Mouse (Mus musculus) heart, embryonic 11.5 days (tissue): Measurements from ENCODE around the gene Lrrd1. TPM values are rescaled to one million over a fixed set of nuclear protein-coding genes. Genes with fewer than 3 reads are reported as not detected.

Experiments used
- ATAC-seq: fragments of 200-750 bp; cut with Nextera tagmentation; replicated peaks from 2 replicates; pipeline ENCODE4 v1.8.0; 2017; ENCODE audit warnings: moderate library complexity; ENCODE audit not compliant: insufficient number of reproducible peaks, low FRiP score, low TSS enrichment
- H3K27ac ChIP-seq: fragments of 300-500 bp; sonication (generic); 2 replicates; pipeline ENCODE4 v1.5.1; 2014; ENCODE audit warnings: mild to moderate bottlenecking, low read depth, low read length
- H3K27me3 ChIP-seq: fragments of 300-500 bp; sonication (generic); 2 replicates; pipeline ENCODE4 v1.6.1; 2014; ENCODE audit warnings: mild to moderate bottlenecking, low read length, mixed read lengths; ENCODE audit not compliant: control insufficient read depth, insufficient read depth
- H3K36me3 ChIP-seq: fragments of 300-500 bp; sonication (generic); 2 replicates; pipeline ENCODE4 v1.6.1; 2014; ENCODE audit warnings: mild to moderate bottlenecking, low read length, moderate library complexity, mixed read lengths; ENCODE audit not compliant: control insufficient read depth, insufficient read depth
- H3K4me1 ChIP-seq: fragments of 300-500 bp; sonication (generic); 2 replicates; pipeline ENCODE4 v1.6.1; 2014; ENCODE audit warnings: low read length; ENCODE audit not compliant: control insufficient read depth, insufficient read depth
- H3K4me2 ChIP-seq: fragments of 300-500 bp; sonication (generic); 2 replicates; pipeline ENCODE4 v1.6.1; 2014; ENCODE audit warnings: mild to moderate bottlenecking, moderate library complexity
- H3K4me3 ChIP-seq: fragments of 300-500 bp; sonication (generic); 2 replicates; pipeline ENCODE4 v1.5.1; 2014; ENCODE audit warnings: low read depth, low read length
- H3K9ac ChIP-seq: fragments of 300-500 bp; sonication (generic); 2 replicates; pipeline ENCODE4 v1.6.1; 2014; ENCODE audit warnings: mild to moderate bottlenecking, low read depth, low read length, moderate library complexity
- H3K9me3 ChIP-seq: fragments of 300-500 bp; sonication (generic); replicated peaks from 2 replicates; pipeline ENCODE4 v1.6.1; 2016; ENCODE audit warnings: low read length; ENCODE audit not compliant: control insufficient read depth
- WGBS: fragments of 180-500 bp; shearing (Covaris S2); extraction: QIAGEN DNeasy Blood & Tissue Kit; methylation state at CpG from one replicate; pipeline ENCODE4 v1.1.7; 2014; ENCODE audit not compliant: insufficient replicate concordance; 5-methylcytosine and 5-hydroxymethylcytosine counted together
- polyA plus RNA-seq: library from polyadenylated mRNA; unstranded; fragments of >200 nt; fragmentation: Nextera tagmentation; extraction: Ambion mirVana; gene quantifications from 2 replicates; pipeline ENCODE4 v1.2.1, GENCODE M21; 2014

Lrrd1 gene
- polyA plus RNA-seq, 1 experiment from 2014 or later = 0.33 TPM

- Histone ChIP-seq H3K4me3 (no peak overlapping the region), H3K36me3 (no peaks in the 10 kb centered on the region), H3K27ac (no peak overlapping the region), H3K9ac (no peak overlapping the region), H3K4me2 (no peak overlapping the region), H3K4me1 (no peaks in the 10 kb centered on the region), H3K27me3 (no peaks in the 10 kb centered on the region), H3K9me3 (no peaks in the 10 kb centered on the region)
- WGBS = 56% methylated on average over 2 of the region's 2 CpGs
- ATAC-seq = no peak
These were observed 60.5 kb downstream of the Lrrd1 start for GRCm38 (mm10) chr5:3905471-3905870.

Other genes with a start within 250 kb of the Lrrd1 start
- 9.7 and 13.2 TPM in 2 replicates for gene Pex1, start 249.1 kb upstream of the Lrrd1 start, polyA plus RNA-seq
- gene Rbm48, start 248.6 kb upstream of the Lrrd1 start, polyA plus RNA-seq = 10.5 and 10.7 TPM in 2 replicates
- gene Tmbim7, start 194.0 kb upstream of the Lrrd1 start, polyA plus RNA-seq = not detected in 2 replicates
- gene Gatad1, start 188.0 kb upstream of the Lrrd1 start, polyA plus RNA-seq = 57.9 and 62.1 TPM in 2 replicates
- gene Ankib1, start 42.2 kb upstream of the Lrrd1 start, polyA plus RNA-seq = 9.8 and 10.5 TPM in 2 replicates
- gene Krit1, start 42.0 kb upstream of the Lrrd1 start, polyA plus RNA-seq = 43.7 and 44.4 TPM in 2 replicates
- 6.9 and 8.2 TPM in 2 replicates for gene Mterf1a, start 48.8 kb downstream of the Lrrd1 start, polyA plus RNA-seq
- gene Akap9, start 82.9 kb downstream of the Lrrd1 start, polyA plus RNA-seq = 85.8 and 99.1 TPM in 2 replicates